Comparison of ENCODE assay signal across 22 mouse cellular contexts in the genomic region with DNA sequence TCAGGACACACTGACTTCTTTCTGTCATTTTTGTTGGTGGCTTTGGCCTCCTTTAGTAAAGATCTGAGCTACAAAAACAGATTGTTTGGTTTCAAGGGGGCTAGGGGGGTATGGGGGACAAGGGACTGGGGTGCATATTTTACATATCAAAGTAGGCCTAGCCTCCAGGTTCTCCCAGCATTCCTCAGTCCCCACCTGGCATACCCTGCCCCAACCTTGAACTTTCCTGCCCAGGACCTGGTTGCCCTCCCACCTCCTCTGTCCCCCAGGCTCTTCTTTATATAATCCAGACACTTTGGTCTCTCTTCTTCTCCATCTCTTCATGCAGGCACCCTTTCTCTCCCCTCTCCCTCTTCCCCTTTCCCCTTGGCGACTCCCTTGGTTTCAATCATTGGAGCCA. TPM values are rescaled to one million over a fixed set of nuclear protein-coding genes. Genes with fewer than 3 reads are reported as not detected.
A peak's percentile ranks its signal among the peaks of the same experiment; 100 is the strongest.
DNase-seq lines count a peak whose midpoint lies in the region; ATAC-seq and TF ChIP-seq lines count a peak whose summit lies in the region.
"Had no signal": no experiment of that assay in that cellular context is flagged by ENCODE, and none has a peak within 500 bp of the region (broad histone marks: within the 10 kb centered on the region; RNA-seq: fewer than 3 reads in every experiment).

No protein-coding gene starts in this region.

- peaks cover 40% of the 10 kb centered on the region for H3K9me3 ChIP-seq in ES-Bruce4 (replicated peaks; ENCODE audit: control insufficient read depth, insufficient read depth, low read length, poor library complexity, severe bottlenecking)
- no peaks in the 10 kb centered on the region for H3K9me3 ChIP-seq in ES-E14 (ENCODE audit: control insufficient read depth, insufficient read depth, low read depth, low read length)
- H3K9me3 ChIP-seq in midbrain, embryonic 14.5 days (ENCODE audit: control insufficient read depth, low read length): no peaks in the 10 kb centered on the region
- H3K9me3 ChIP-seq: embryonic facial prominence, embryonic 15.5 days had no signal

- peak; percentile 94 for TF ChIP-seq EP300 in ES-Bruce4 (IDR thresholded peaks at IDR 0.05; ENCODE audit: insufficient read depth, low read depth, low read length)

- WGBS in midbrain, embryonic 14.5 days: 96% methylated on average over 1 of the region's 1 CpGs

- H3K9ac ChIP-seq in ES-Bruce4 (ENCODE audit: low read depth, poor library complexity, severe bottlenecking): peak overlapping the region; percentile 55; the same call in 1 of the 2 replicates
- H3K9ac ChIP-seq in ES-E14 (ENCODE audit: insufficient read depth, low read depth, low read length, poor library complexity, severe bottlenecking): peak overlapping the region; percentile 49; the same call in 1 of the 2 replicates
- no peak overlapping the region for H3K9ac ChIP-seq in midbrain, embryonic 14.5 days (replicated peaks; ENCODE audit: low read length)
- H3K9ac ChIP-seq: embryonic facial prominence, embryonic 13.5 days; embryonic facial prominence, embryonic 15.5 days; forebrain, embryonic 12.5 days had no signal

- no peak for DNase-seq in ES-E14 (ENCODE audit: low read depth, low spot score)
- DNase-seq in neural tube, embryonic 10.5 days (ENCODE audit: extremely low spot score, low spot score): no peak
- DNase-seq in embryo, embryonic 9.5 days (ENCODE audit: extremely low spot score): no peak
- DNase-seq in midbrain, embryonic 14.5 days: no peak
- DNase-seq: adrenal gland, adult 8-10 months; adrenal gland, postnatal 14 days; adrenal gland, postnatal 36 days; cerebellum, adult 11-12 months; cerebellum, adult 2 months; cerebellum, adult 9-10 months; cerebellum, postnatal 10 days; cerebellum, postnatal 25 days had no signal

- peak overlapping the region; percentile 89 for H3K27ac ChIP-seq in ES-Bruce4 (ENCODE audit: insufficient read depth, low read length)
- peak overlapping the region; percentile 96 for H3K27ac ChIP-seq in ES-E14 (ENCODE audit: insufficient read depth, low read depth, low read length, poor library complexity, severe bottlenecking)
- H3K27ac ChIP-seq in midbrain, embryonic 14.5 days (replicated peaks; ENCODE audit: low read depth, low read length): no peak overlapping the region
- H3K27ac ChIP-seq: embryonic facial prominence, embryonic 13.5 days; embryonic facial prominence, embryonic 15.5 days; forebrain, embryonic 10.5 days; forebrain, embryonic 12.5 days had no signal

- in situ Hi-C loops in ES-E14 (cut with MboI; ENCODE audit: low sequenced_read_pairs in 2 of 2, unreplicated experiment in 2 of 2): no loop called here

- TF ChIP-seq CTCF in ES-Bruce4 (IDR thresholded peaks at IDR 0.05; ENCODE audit: low read depth, low read length): no peak

- no peak overlapping the region for H3K4me3 ChIP-seq in ES-Bruce4 (ENCODE audit: low read depth, low read length)
- H3K4me3 ChIP-seq in ES-E14 (ENCODE audit: insufficient read depth in 1 of 2, low read depth in 1 of 2, low read length in 2 of 2, poor library complexity in 1 of 2, severe bottlenecking in 1 of 2): peak overlapping the region in 1 of 2 experiments; percentile 21; a peak in 1 of 4 replicates
- H3K4me3 ChIP-seq in midbrain, embryonic 14.5 days (replicated peaks; ENCODE audit: low read depth, low read length): no peak overlapping the region
- H3K4me3 ChIP-seq: embryonic facial prominence, embryonic 13.5 days; embryonic facial prominence, embryonic 15.5 days; erythroblast, embryonic 14.5 days; forebrain, embryonic 10.5 days; forebrain, embryonic 12.5 days had no signal

- H3K4me1 ChIP-seq in ES-Bruce4 (ENCODE audit: control insufficient read depth, insufficient read depth, low read length): peaks cover 4% of the 10 kb centered on the region
- H3K4me1 ChIP-seq in ES-E14 (ENCODE audit: control insufficient read depth in 2 of 2, insufficient read depth in 2 of 2, low read length in 2 of 2, poor library complexity in 1 of 2): no peaks in the 10 kb centered on the region; a peak in 1 of 4 replicates
- 0 out of 2 replicates have a peak, but pooled peaks cover 5% of the 10 kb centered on the region for H3K4me1 ChIP-seq in midbrain, embryonic 14.5 days (ENCODE audit: control insufficient read depth, insufficient read depth, low read length)
- H3K4me1 ChIP-seq: embryonic facial prominence, embryonic 13.5 days; embryonic facial prominence, embryonic 15.5 days had no signal

- H3K36me3 ChIP-seq in ES-Bruce4 (ENCODE audit: control insufficient read depth, insufficient read depth, low read length, poor library complexity, severe bottlenecking) (peaks cover 11% of the 10 kb centered on the region), ES-E14 (ENCODE audit: control insufficient read depth, insufficient read depth, low read length, poor library complexity, severe bottlenecking) (peaks cover 12% of the 10 kb centered on the region)
- no peaks in the 10 kb centered on the region for H3K36me3 ChIP-seq in midbrain, embryonic 14.5 days (ENCODE audit: control insufficient read depth, insufficient read depth, low read length)
- H3K36me3 ChIP-seq: embryonic facial prominence, embryonic 13.5 days; embryonic facial prominence, embryonic 15.5 days; forebrain, embryonic 10.5 days; forebrain, embryonic 12.5 days had no signal

- ATAC-seq in midbrain, embryonic 14.5 days (ENCODE audit: low FRiP score, low TSS enrichment): no peak
- ATAC-seq: activated CD4-positive, CD25-positive, alpha-beta regulatory T cell, adult 4 months; forebrain, embryonic 14.5 days; forebrain, embryonic 16.5 days had no signal

- no peak overlapping the region for H3K4me2 ChIP-seq in midbrain, embryonic 14.5 days (ENCODE audit: low read length)
- H3K4me2 ChIP-seq: embryonic facial prominence, embryonic 13.5 days; embryonic facial prominence, embryonic 15.5 days; forebrain, embryonic 12.5 days had no signal

- no peaks in the 10 kb centered on the region for H3K27me3 ChIP-seq in ES-Bruce4 (ENCODE audit: control insufficient read depth, insufficient read depth, low read length, poor library complexity, severe bottlenecking)
- H3K27me3 ChIP-seq in midbrain, embryonic 14.5 days (ENCODE audit: control insufficient read depth, insufficient read depth, low read length): no peaks in the 10 kb centered on the region
- H3K27me3 ChIP-seq: embryonic facial prominence, embryonic 13.5 days; embryonic facial prominence, embryonic 15.5 days; forebrain, embryonic 12.5 days had no signal

- no peak for TF ChIP-seq POLR2A in ES-Bruce4 (IDR thresholded peaks at IDR 0.05; ENCODE audit: insufficient read depth, low read length)

TF ChIP-seq in ES-E14, 5 proteins besides CTCF, POLR2A, EP300 and RAD21:
- no peak for TF ChIP-seq MAFK (IDR thresholded peaks at IDR 0.05; ENCODE audit: insufficient read depth, low read depth, low read length)
- TF ChIP-seq ZNF384 (IDR thresholded peaks at IDR 0.05; ENCODE audit: low read depth, low read length): no peak
- no peak for TF ChIP-seq HCFC1 (IDR thresholded peaks at IDR 0.05; ENCODE audit: borderline replicate concordance, insufficient read depth, low read length)
- no peak for TF ChIP-seq CHD2 (IDR thresholded peaks at IDR 0.05; ENCODE audit: low read depth, low read length)
- TF ChIP-seq ZC3H11A (IDR thresholded peaks at IDR 0.05; ENCODE audit: borderline replicate concordance, low read depth, low read length): no peak

RNA-seq across cellular contexts. Expression of gene Mtcl1, which starts 23.7 kb away (rescaled TPM):
- 91.0 and 92.3 TPM in 2 replicates for polyA plus RNA-seq in ES-Bruce4 (2011; ENCODE audit: insufficient read depth, insufficient read length, low read depth, missing spikeins)
- 75.8 and 104 TPM in 2 replicates for total RNA-seq in ES-E14 (2012; rRNA removed)
- 26.7 and 36.0 TPM in 2 replicates for polyA plus RNA-seq in midbrain, embryonic 14.5 days (2014; fragmentation: Nextera tagmentation; extraction: Ambion mirVana)
- total RNA-seq: MEL had no signal
- polyA plus RNA-seq: activated CD4-positive, CD25-positive, alpha-beta regulatory T cell, adult 4 months; erythroblast, embryonic 14.5 days had no signal

RNA-seq across cellular contexts. Expression of gene Rab12, which starts 46.3 kb away (rescaled TPM):
- polyA plus RNA-seq in ES-Bruce4 (2011; ENCODE audit: insufficient read depth, insufficient read length, low read depth, missing spikeins): 100 and 105 TPM in 2 replicates
- 20.1 and 22.8 TPM in 2 replicates for total RNA-seq in ES-E14 (2012; rRNA removed)
- polyA plus RNA-seq in midbrain, embryonic 14.5 days (2014; fragmentation: Nextera tagmentation; extraction: Ambion mirVana): 83.8 and 91.0 TPM in 2 replicates
